Mouse (Mus musculus) brain, embryonic 14.5 days (tissue): ENCODE results near the gene Zfr.

Source experiments
- CTCF ChIP-seq: fragments of 200-500 bp; IDR thresholded peaks from 2 replicates; pipeline ENCODE4 v1.5.1; 2012; ENCODE audit warnings: inconsistent platforms, mild to moderate bottlenecking, moderate library complexity, borderline replicate concordance; ENCODE audit not compliant: insufficient read depth, insufficient read length; ENCODE audit errors: extremely low read depth
- POLR2A ChIP-seq: fragments of 200-500 bp; IDR thresholded peaks from 2 replicates; pipeline ENCODE4 v1.6.1; 2012; ENCODE audit warnings: mild to moderate bottlenecking, inconsistent platforms, borderline replicate concordance; ENCODE audit not compliant: poor library complexity, insufficient read depth, insufficient read length, severe bottlenecking; ENCODE audit errors: extremely low read depth

DNA sequence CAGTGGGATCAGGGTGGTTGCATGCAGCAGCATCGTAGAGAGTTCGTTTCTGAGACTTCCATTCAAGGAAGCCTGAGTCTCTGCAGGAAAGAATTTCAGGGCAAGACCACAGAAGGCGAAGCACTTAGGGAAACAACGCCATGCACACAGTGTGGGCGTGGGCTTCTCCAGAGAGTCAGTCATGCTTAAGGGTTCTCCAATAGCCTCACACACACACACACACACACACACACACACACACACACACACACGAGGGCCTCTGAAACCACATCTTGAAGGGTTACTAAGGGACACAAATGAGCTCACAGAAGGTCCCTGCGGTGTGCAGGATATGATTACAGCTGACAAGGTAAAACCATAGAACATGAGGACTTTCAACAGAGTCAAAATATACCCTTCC, 27.5 kb upstream of the Zfr start:
- no peak for TF ChIP-seq POLR2A
- TF ChIP-seq CTCF, result no peak
